Mouse (Mus musculus): Measurements from ENCODE around the gene Tdp2.

Gene Tdp2

GRCm38 (mm10) chr13:24831353-24832130 is at the start of gene Tdp2, which contains the start of gene Acot13:
Tdp2 (plus strand) TSS chr13:24831679.
Acot13 (minus strand) TSS chr13:24831540.
- DNase-seq (ENCODE audit: low spot score in 2 of 2), result peak; percentile 86 to 92

DNA sequence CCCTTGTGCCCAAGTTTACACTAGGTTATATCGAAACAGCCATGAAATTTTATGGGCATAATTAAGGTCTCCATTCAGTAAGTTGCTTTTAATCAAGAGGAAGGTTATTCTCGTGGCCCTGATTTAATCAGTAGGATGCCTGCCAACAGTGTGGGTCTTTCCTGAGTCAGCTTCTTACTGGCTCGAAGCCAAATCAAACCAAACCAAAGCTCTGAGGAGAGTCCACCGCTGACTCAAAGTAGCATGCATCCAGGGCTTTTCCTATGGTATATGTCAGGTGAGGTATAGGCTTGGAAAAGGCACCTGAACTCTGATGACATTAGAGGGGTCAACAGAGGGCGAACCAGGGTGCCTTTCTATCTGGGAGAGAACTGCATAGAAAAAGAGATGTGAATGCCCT is 49.6 kb upstream of the Tdp2 start:
- DNase-seq (ENCODE audit: low spot score in 2 of 2), result peak; percentile 34 to 43

- DNase-seq (ENCODE audit: low spot score in 2 of 2), result no peak
Observed at GRCm38 (mm10) chr13:24786014-24786490, 45.4 kb upstream of the Tdp2 start.

- no peak for DNase-seq (ENCODE audit: low spot score in 2 of 2)
Observed at GRCm38 (mm10) chr13:24787477-24787876, 44.0 kb upstream of the Tdp2 start.

- peak in 1 of 2 experiments; percentile 55 for DNase-seq (ENCODE audit: low spot score in 2 of 2)
Observed at GRCm38 (mm10) chr13:24791349-24791748, 40.1 kb upstream of the Tdp2 start.

GRCm38 (mm10) chr13:24792411-24793045 is 39.0 kb upstream of the Tdp2 start:
- peak in 1 of 2 experiments; percentile 18 for DNase-seq (ENCODE audit: low spot score in 2 of 2)

DNA sequence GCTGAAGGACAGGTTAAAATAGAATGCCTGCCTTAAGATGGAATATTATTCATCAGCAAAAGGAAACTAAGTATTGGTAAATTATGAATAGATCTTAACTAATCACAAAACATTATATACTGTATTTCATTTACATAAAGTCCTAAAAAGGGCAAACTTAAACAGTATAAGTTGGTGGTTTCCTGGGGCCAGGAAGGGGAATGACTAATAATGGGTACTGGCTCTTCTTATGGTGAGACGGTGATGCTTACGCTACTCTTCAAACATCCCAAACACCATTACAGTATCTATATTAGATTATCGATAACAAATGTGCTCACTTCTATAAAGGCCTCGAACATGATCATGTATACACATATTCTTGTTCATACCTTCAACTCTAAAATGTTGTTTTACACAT is 32.8 kb upstream of the Tdp2 start:
- DNase-seq (ENCODE audit: low spot score in 2 of 2), result no peak

GRCm38 (mm10) chr13:24799378-24799777 is 32.1 kb upstream of the Tdp2 start:
- DNase-seq (ENCODE audit: low spot score in 2 of 2), result no peak

GRCm38 (mm10) chr13:24799925-24800673 is 31.4 kb upstream of the Tdp2 start:
- DNase-seq (ENCODE audit: low spot score in 2 of 2), result peak; percentile 22 to 52

GRCm38 (mm10) chr13:24800674-24801307 is 30.7 kb upstream of the Tdp2 start:
- peak; percentile 96 to 98 for DNase-seq (ENCODE audit: low spot score in 2 of 2)

- DNase-seq (ENCODE audit: low spot score in 2 of 2), result peak in 1 of 2 experiments; percentile 37
Observed at GRCm38 (mm10) chr13:24801308-24801921, 30.1 kb upstream of the Tdp2 start, which contains the start of gene BC005537. BC005537 (plus strand) TSS chr13:24801657.

- peak in 1 of 2 experiments; percentile 15 for DNase-seq (ENCODE audit: low spot score in 2 of 2)
Observed at GRCm38 (mm10) chr13:24802131-24802691, 29.3 kb upstream of the Tdp2 start.

DNA sequence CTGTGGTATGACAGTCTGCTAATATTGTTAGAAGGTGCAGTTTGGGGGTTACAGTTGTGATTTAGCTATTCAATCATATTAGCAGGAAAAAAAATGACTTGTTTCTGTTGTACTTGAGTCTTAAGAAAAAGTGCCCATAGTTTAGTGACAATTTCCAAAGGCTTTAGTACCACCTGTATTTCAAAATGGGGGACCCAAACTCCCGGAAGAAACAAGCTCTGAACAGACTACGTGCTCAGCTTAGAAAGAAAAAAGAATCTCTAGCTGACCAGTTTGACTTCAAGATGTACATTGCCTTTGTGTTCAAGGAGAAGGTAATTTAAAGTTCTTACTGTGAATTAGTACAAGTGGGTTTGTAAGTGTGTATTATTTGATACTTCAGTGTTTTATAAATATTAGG is 28.3 kb upstream of the Tdp2 start:
- DNase-seq (ENCODE audit: low spot score in 2 of 2), result no peak

DNA sequence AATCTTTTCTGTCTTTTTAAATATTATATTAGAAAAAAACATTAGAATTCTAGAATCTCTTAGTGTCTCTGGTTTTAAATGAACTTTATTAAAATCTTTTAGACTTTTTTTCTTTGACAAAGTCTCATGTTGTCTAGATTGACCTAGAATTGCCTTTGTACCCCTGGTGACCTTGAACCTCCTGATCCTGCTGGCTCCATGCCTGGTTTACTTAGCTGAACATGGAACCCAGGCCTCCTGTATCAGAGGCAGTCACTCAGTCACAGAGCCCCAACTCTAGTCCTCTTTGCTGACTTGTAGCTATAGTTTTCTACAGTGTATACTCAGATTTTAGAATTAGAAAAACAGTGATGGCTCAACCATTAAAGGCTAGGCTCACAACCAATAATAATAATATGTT is 25.4 kb upstream of the Tdp2 start:
- DNase-seq (ENCODE audit: low spot score in 2 of 2), result no peak

GRCm38 (mm10) chr13:24812521-24812920 is 19.0 kb upstream of the Tdp2 start:
- no peak for DNase-seq (ENCODE audit: low spot score in 2 of 2)

DNA sequence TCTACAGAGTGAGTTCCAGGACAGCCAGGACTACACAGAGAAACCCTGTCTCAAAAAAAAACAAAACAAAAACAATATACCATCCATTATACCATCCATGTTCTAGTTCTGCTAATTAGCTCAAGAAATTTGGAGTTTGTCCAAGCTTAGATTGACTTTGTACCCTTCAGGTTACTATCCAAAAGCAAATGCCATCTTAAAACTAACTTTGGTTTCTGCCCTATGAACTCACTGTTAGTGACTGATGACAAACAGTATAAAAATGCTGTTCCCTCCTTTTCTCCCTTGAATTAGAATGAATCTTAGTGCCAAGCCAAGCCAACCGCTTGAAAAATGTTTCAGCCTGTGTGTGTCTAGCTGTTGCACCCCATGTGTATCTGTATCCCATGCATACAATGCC is 16.9 kb upstream of the Tdp2 start:
- DNase-seq (ENCODE audit: low spot score in 2 of 2), result no peak

- DNase-seq (ENCODE audit: low spot score in 2 of 2), result no peak
Observed at GRCm38 (mm10) chr13:24816125-24817092, 15.1 kb upstream of the Tdp2 start.

DNA sequence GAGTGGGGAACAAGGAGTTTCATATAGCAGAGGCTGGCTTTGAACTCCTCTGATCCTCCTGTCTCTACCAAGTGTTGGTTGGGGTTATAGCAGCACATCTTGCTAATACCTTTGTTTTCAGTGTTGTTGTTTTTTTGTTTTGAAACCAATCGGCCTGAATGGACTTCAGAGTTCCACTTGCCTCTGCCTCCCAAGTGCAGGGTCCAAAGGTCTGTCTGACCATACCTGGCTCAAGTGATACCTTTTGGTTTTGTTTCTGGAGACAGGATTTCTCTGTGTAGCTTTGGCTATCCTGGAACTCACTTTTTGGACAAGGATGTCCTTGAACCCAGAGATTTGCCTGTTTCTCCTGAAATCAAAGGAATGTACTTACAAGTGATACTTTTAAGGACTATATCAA is 11.5 kb upstream of the Tdp2 start:
- DNase-seq (ENCODE audit: low spot score in 2 of 2), result no peak

- no peak for DNase-seq (ENCODE audit: low spot score in 2 of 2)
Observed at GRCm38 (mm10) chr13:24822663-24823343, 8.7 kb upstream of the Tdp2 start.
